Mouse (Mus musculus): Measurements from ENCODE around the gene AC129217.1. TPM values are rescaled to one million over a fixed set of nuclear protein-coding genes. Genes with fewer than 3 reads are reported as not detected.
"Not testable (repeated sequence)": the region's sequence is repeated elsewhere in the genome, so short reads cannot be mapped to it uniquely, and the experiment has no call there.

AC129217.1 gene
- total and polyA plus RNA-seq, 3 experiments, result 0.23 to 53.4 TPM; not detected in 1

- no peaks in the 10 kb centered on the region for H3K36me3 ChIP-seq (ENCODE audit: control insufficient read depth in 1 of 2, insufficient read depth in 2 of 2, low read length in 2 of 2)
- no peak overlapping the region for H3K4me3 ChIP-seq (ENCODE audit: control insufficient read depth in 1 of 2, insufficient read depth in 1 of 2, low read depth in 2 of 2, low read length in 2 of 2)
- TF ChIP-seq CTCF (IDR thresholded peaks at IDR 0.05 in 2 of 3, conservative IDR thresholded peaks at IDR 0.05 in 1 of 3; ENCODE audit: control insufficient read depth in 1 of 3, insufficient read depth in 1 of 3, low read depth in 2 of 3, low read length in 3 of 3, poor library complexity in 1 of 3, severe bottlenecking in 1 of 3) (0 out of 6 replicates have a peak, but pooled peaks of 1 of the 3 experiments have one; percentile 4), CHD2 (IDR thresholded peaks at IDR 0.05; ENCODE audit: low read length) (no peak)
- no peaks in the 10 kb centered on the region for H3K9me3 ChIP-seq (replicated peaks; ENCODE audit: insufficient read depth, low read length)
- no peaks in the 10 kb centered on the region for H3K79me2 ChIP-seq (ENCODE audit: control insufficient read depth, insufficient read depth, low read length, poor library complexity)
- DNase-seq (ENCODE audit: low read depth, low spot score), result no peak
- no peak overlapping the region for H3K27ac ChIP-seq (ENCODE audit: control insufficient read depth, low read depth, low read length)
- H3K4me1 ChIP-seq (ENCODE audit: control insufficient read depth in 1 of 2, insufficient read depth in 2 of 2, low read length in 2 of 2), result no peaks in the 10 kb centered on the region
- H3K27me3 ChIP-seq (ENCODE audit: control insufficient read depth in 1 of 2, insufficient read depth in 2 of 2, low read length in 2 of 2), result no peaks in the 10 kb centered on the region
- no peak overlapping the region for H3K9ac ChIP-seq (ENCODE audit: control insufficient read depth, low read depth, low read length, poor library complexity, severe bottlenecking)
These were observed 34.7 kb downstream of the AC129217.1 start for GRCm38 (mm10) chr19:8864265-8864664.

DNA sequence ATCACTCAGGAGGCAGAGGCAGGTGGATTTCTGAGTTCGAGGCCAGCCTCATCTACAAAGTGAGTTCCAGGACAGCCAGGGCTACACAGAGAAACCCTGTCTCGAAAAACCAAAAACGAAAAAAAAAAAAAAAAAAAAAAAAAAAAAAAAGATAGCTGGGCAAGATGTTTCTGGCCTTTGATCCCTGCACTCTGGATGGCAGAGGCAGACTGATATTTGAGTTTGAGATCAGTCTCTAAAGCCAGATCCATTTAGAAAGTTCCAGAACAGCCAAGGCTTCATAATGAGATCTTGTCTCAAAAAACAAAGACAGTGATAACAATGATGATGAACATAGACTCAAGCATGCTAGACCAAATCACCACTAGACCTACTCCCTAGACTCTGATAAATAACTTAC is 40.8 kb downstream of the AC129217.1 start:
- not testable (repeated sequence) for DNase-seq (ENCODE audit: low read depth, low spot score); H3K9me3 ChIP-seq (replicated peaks; ENCODE audit: insufficient read depth, low read length); H3K27me3 ChIP-seq (ENCODE audit: control insufficient read depth in 1 of 2, insufficient read depth in 2 of 2, low read length in 2 of 2)
- peaks cover 15% of the 10 kb centered on the region for H3K79me2 ChIP-seq (ENCODE audit: control insufficient read depth, insufficient read depth, low read length, poor library complexity)
- peaks cover 8 to 26% of the 10 kb centered on the region in 2 experiments for H3K36me3 ChIP-seq (ENCODE audit: control insufficient read depth in 1 of 2, insufficient read depth in 2 of 2, low read length in 2 of 2)
- H3K27ac ChIP-seq (ENCODE audit: control insufficient read depth, low read depth, low read length), result peak overlapping the region; percentile 74; the same call in 1 of the 2 replicates
- peak overlapping the region; percentile 82 for H3K9ac ChIP-seq (ENCODE audit: control insufficient read depth, low read depth, low read length, poor library complexity, severe bottlenecking)
- H3K4me1 ChIP-seq (ENCODE audit: control insufficient read depth in 1 of 2, insufficient read depth in 2 of 2, low read length in 2 of 2), result peaks cover 10 to 21% of the 10 kb centered on the region in 2 experiments; a peak in 3 of 4 replicates
- peak overlapping the region; percentile 69 to 94 for H3K4me3 ChIP-seq (ENCODE audit: control insufficient read depth in 1 of 2, insufficient read depth in 1 of 2, low read depth in 2 of 2, low read length in 2 of 2)
- peak; percentile 50 for TF ChIP-seq ZNF384 (IDR thresholded peaks at IDR 0.05; ENCODE audit: low read depth, low read length)

GRCm38 (mm10) chr19:8870838-8871237 is 41.3 kb downstream of the AC129217.1 start:
- no peaks in the 10 kb centered on the region for H3K9me3 ChIP-seq (replicated peaks; ENCODE audit: insufficient read depth, low read length)
- no peaks in the 10 kb centered on the region for H3K27me3 ChIP-seq (ENCODE audit: control insufficient read depth in 1 of 2, insufficient read depth in 2 of 2, low read length in 2 of 2)
- peaks cover 10 to 21% of the 10 kb centered on the region in 2 experiments; a peak in 3 of 4 replicates for H3K4me1 ChIP-seq (ENCODE audit: control insufficient read depth in 1 of 2, insufficient read depth in 2 of 2, low read length in 2 of 2)
- peaks cover 15% of the 10 kb centered on the region for H3K79me2 ChIP-seq (ENCODE audit: control insufficient read depth, insufficient read depth, low read length, poor library complexity)
- H3K36me3 ChIP-seq (ENCODE audit: control insufficient read depth in 1 of 2, insufficient read depth in 2 of 2, low read length in 2 of 2), result peaks cover 8 to 26% of the 10 kb centered on the region in 2 experiments
- H3K9ac ChIP-seq (ENCODE audit: control insufficient read depth, low read depth, low read length, poor library complexity, severe bottlenecking), result peak overlapping the region; percentile 82
- peak overlapping the region; percentile 74 for H3K27ac ChIP-seq (ENCODE audit: control insufficient read depth, low read depth, low read length)
- TF ChIP-seq ZKSCAN1 (IDR thresholded peaks at IDR 0.05; ENCODE audit: low read depth, low read length), result no peak
- no peak for TF ChIP-seq MAX (IDR thresholded peaks at IDR 0.05; ENCODE audit: low read length)
- no peak for TF ChIP-seq HCFC1 (IDR thresholded peaks at IDR 0.05; ENCODE audit: low read depth, low read length)
- no peak for TF ChIP-seq MYC (IDR thresholded peaks at IDR 0.05; ENCODE audit: low read depth, low read length)
- no peak for TF ChIP-seq TBP (IDR thresholded peaks at IDR 0.05; ENCODE audit: low read depth, low read length)
- no peak for TF ChIP-seq TCF12 (IDR thresholded peaks at IDR 0.05; ENCODE audit: low read depth, low read length)
- TF ChIP-seq MXI1 (IDR thresholded peaks at IDR 0.05; ENCODE audit: low read depth, low read length), result no peak
- TF ChIP-seq CHD1 (IDR thresholded peaks at IDR 0.05; ENCODE audit: low read depth, low read length), result no peak
- TF ChIP-seq ELF1 (IDR thresholded peaks at IDR 0.05; ENCODE audit: low read depth, low read length), result no peak
- TF ChIP-seq MAZ (IDR thresholded peaks at IDR 0.05; ENCODE audit: low read depth, low read length), result no peak
- no peak for TF ChIP-seq ZMIZ1 (IDR thresholded peaks at IDR 0.05; ENCODE audit: low read depth, low read length)
- no peak for TF ChIP-seq NELFE (IDR thresholded peaks at IDR 0.05; ENCODE audit: low read depth, low read length)
- no peak for TF ChIP-seq JUND (IDR thresholded peaks at IDR 0.05; ENCODE audit: low read depth, low read length)
- no peak for TF ChIP-seq ZNF384 (IDR thresholded peaks at IDR 0.05; ENCODE audit: low read depth, low read length)
- no peak for DNase-seq (ENCODE audit: low read depth, low spot score)
- peak overlapping the region; percentile 69 to 94 for H3K4me3 ChIP-seq (ENCODE audit: control insufficient read depth in 1 of 2, insufficient read depth in 1 of 2, low read depth in 2 of 2, low read length in 2 of 2)
